Mouse (Mus musculus): ENCODE results near the gene Akap1. TPM values are rescaled to one million over a fixed set of nuclear protein-coding genes. Genes with fewer than 3 reads are reported as not detected.
"Not testable (repeated sequence)": the region's sequence is repeated elsewhere in the genome, so short reads cannot be mapped to it uniquely, and the experiment has no call there.

The Akap1 gene
- polyA plus RNA-seq, 1 experiment from 2014 or later: 19.1 TPM

DNA sequence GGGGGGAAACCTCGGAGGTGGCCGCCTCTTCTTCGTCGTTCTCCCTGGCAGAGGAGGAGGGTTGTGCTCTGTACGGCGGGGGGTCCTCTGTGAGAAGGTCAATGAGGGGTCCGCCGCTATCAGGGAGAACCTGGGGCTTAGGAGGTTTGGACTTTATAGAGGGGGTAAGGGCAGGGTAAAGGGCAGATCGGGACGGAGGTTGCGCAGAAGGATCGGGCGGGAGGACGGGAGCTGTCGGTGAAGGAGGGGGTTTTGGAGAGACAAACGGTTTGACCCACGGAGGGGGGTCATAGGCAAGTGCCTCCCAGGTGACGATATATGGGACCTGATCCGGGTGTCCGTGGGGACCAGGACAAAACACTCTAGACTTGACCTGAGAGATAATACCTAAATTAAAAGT is 30.8 kb upstream of the Akap1 start:
- not testable (repeated sequence) for H3K9me3 ChIP-seq (replicated peaks); H3K36me3 ChIP-seq; DNase-seq (ENCODE audit: low spot score); H3K4me1 ChIP-seq; H3K4me3 ChIP-seq; H3K27ac ChIP-seq (replicated peaks)
- WGBS: 42% methylated on average over 16 of the region's 20 CpGs
- H3K27me3 ChIP-seq (ENCODE audit: low read depth, poor library complexity, severe bottlenecking): peaks cover 18% of the 10 kb centered on the region

DNA sequence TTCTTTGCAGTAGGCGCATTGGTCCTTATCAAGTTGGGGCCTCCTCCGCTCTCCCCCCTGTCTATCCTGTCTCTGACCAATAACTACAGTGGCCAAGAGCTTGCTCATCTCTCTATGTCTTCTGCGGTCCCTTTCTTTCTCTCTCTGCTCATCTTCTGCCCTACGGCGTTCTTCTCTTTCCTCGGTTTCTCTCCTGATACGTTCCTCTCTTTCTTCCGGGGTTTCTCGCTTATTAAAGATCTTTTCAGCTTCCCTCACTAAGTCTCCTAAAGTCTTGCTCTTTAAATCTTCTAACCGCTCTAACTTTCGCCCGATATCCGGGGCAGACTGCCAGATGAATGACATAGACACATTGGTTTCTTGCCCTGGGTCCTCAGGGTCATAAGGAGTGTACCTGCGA is 29.9 kb upstream of the Akap1 start:
- not testable (repeated sequence) for H3K4me1 ChIP-seq; H3K36me3 ChIP-seq; DNase-seq (ENCODE audit: low spot score); H3K4me3 ChIP-seq; H3K27ac ChIP-seq (replicated peaks); H3K9me3 ChIP-seq (replicated peaks)
- 95% methylated on average over 12 of the region's 14 CpGs for WGBS
- peaks cover 18% of the 10 kb centered on the region for H3K27me3 ChIP-seq (ENCODE audit: low read depth, poor library complexity, severe bottlenecking)

DNA sequence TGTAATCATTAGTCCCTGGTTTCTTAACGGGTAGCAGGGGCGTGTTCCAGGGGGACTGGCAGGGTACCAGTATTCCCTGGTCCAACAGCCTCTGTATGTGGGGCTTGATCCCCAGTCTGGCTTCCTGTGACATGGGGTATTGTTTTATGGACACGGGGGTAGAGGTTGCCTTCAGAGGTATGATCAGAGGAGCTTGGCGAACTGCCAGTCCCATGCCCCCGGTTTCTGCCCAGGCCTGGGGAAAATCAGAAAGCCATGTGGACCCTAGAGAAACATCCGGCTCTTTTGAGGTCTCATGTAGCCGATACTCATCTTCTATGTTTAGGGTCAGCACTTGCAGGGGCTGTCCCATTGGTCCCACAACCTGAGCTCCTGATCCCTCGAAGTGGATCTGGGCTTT is 29.1 kb upstream of the Akap1 start:
- not testable (repeated sequence) for H3K36me3 ChIP-seq; H3K27ac ChIP-seq (replicated peaks); H3K4me1 ChIP-seq; H3K4me3 ChIP-seq; H3K9me3 ChIP-seq (replicated peaks); DNase-seq (ENCODE audit: low spot score)
- H3K27me3 ChIP-seq (ENCODE audit: low read depth, poor library complexity, severe bottlenecking): peaks cover 18% of the 10 kb centered on the region
- 94% methylated on average over 4 of the region's 8 CpGs for WGBS

DNA sequence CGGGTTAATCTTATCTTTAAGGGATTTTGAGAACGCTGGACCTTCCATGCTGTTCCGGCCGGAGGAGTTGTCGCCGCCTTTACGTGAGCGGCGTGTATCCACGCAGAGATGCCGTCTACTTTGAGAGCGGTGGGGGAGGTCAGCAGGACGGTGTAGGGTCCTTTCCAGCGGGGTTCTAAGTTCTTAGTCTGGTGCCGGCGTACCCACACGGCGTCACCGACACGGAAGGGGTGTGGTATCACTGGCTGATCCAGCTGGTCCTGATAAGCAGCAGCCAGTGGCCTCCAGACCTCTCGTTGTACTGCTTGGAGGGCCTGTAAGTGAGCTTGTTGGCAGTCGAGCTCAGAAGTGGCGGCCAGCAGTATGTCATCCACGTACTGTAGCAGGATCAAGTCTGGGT is 28.4 kb upstream of the Akap1 start:
- not testable (repeated sequence) for DNase-seq (ENCODE audit: low spot score); H3K27ac ChIP-seq (replicated peaks); H3K4me3 ChIP-seq; H3K36me3 ChIP-seq; H3K4me1 ChIP-seq; H3K9me3 ChIP-seq (replicated peaks)
- WGBS: 93% methylated on average over 23 of the region's 24 CpGs
- H3K27me3 ChIP-seq (ENCODE audit: low read depth, poor library complexity, severe bottlenecking): peaks cover 11% of the 10 kb centered on the region

DNA sequence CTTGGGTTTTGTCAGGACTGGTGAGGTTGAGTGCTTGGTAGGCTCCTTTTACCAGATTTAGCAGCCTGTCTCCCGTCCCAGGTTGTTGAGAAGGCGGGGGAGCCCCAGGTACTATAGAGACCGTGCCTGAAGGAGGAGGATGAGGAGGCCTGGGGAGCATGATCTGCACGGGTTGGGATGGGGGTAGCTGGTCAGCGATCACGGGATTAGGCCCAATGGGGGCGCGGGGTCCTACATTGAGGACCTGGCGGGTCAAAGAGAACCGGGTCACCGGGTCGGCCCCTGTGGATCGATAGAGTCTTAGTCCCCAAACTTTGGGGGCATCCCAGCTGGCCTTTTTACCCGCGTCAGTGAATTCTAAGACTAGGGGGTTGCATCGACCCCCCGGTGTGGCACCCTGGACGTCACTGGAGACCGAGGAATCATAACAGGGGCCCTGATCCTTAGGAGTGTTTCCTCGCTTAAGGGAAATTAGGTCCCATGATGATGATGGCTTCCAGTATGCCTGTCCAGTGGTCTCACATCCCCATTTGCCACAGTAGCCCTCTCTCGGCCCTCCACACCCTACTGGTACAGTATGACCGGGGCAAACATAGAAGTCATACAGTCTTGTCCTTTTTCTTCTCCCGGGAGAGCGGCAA is 27.7 kb upstream of the Akap1 start:
- WGBS: 95% methylated on average over 23 of the region's 24 CpGs
- not testable (repeated sequence) for H3K4me3 ChIP-seq; DNase-seq (ENCODE audit: low spot score)

DNA sequence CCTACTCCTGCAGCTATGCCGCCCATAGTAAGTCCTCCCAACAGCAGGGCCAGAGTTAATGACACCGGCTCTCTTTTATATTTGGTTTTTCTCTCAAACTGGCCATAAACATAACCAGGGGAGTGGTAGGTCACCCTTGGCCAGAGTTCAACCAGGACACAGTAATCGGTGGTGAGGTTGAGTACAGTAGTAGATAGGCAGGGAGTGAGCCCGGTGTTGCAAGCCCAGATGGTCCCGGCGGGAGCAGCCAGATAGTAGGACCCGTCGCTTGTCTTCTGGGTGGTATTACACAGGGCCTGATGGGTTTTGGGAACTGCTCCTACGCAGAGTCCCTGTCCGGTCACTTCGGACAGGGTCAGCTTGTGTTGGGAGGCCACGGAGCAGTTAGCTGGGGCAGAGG is 27.1 kb upstream of the Akap1 start:
- not testable (repeated sequence) for DNase-seq (ENCODE audit: low spot score); H3K9me3 ChIP-seq (replicated peaks); H3K36me3 ChIP-seq; H3K27me3 ChIP-seq (ENCODE audit: low read depth, poor library complexity, severe bottlenecking); H3K27ac ChIP-seq (replicated peaks); H3K4me1 ChIP-seq; H3K4me3 ChIP-seq
- 97% methylated on average over 11 of the region's 12 CpGs for WGBS

More for the DNA sequence above, 27.7 kb upstream of the Akap1 start:
- not testable (repeated sequence) for H3K9me3 ChIP-seq (replicated peaks); H3K4me1 ChIP-seq; H3K27me3 ChIP-seq (ENCODE audit: low read depth, poor library complexity, severe bottlenecking); H3K27ac ChIP-seq (replicated peaks); H3K36me3 ChIP-seq

DNA sequence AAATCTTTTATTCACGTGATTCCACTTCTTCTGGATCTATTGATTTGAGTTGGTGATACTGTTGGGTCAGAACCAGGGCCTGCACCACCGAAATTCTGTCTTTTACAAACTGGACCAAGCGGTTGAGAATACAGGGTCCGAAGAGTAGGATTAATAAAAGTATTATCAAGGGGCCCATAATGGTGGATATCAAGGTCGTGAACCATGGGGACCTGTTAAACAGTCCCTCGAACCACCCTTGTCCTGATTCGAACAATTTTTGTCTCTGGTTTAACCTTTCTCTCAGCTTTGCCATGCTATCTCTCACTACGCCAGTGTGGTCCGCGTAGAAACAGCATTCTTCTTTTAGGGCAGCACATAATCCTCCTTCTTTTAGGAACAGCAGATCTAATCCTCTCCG is 26.5 kb upstream of the Akap1 start:
- H3K4me1 ChIP-seq; H3K27me3 ChIP-seq (ENCODE audit: low read depth, poor library complexity, severe bottlenecking); DNase-seq (ENCODE audit: low spot score); H3K9me3 ChIP-seq (replicated peaks); H3K36me3 ChIP-seq; H3K4me3 ChIP-seq; H3K27ac ChIP-seq (replicated peaks): not testable (repeated sequence)
- WGBS: 91% methylated on average over 8 of the region's 11 CpGs

DNA sequence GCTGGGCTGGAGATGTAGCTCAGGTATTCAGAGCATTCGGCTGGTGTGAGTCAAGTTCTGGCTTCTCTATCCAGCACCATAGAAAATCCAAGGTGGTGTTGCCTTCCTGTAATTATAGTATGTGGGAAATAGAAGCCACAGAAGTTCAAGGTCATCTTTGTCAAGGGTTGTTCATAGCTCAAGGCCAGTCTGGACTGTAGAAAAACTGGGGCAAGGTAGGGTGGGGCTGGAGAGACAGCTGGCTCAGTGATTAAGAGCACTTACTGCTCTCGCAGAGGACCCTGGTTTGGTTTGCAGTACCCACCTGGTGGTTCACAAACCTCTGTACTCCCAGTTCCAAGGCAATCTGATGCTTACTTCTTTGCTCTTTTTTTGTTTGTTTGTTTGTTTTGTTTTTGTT is 24.6 kb upstream of the Akap1 start:
- DNase-seq (ENCODE audit: low spot score): no peak
- 90% methylated on average over 2 of the region's 2 CpGs for WGBS

DNA sequence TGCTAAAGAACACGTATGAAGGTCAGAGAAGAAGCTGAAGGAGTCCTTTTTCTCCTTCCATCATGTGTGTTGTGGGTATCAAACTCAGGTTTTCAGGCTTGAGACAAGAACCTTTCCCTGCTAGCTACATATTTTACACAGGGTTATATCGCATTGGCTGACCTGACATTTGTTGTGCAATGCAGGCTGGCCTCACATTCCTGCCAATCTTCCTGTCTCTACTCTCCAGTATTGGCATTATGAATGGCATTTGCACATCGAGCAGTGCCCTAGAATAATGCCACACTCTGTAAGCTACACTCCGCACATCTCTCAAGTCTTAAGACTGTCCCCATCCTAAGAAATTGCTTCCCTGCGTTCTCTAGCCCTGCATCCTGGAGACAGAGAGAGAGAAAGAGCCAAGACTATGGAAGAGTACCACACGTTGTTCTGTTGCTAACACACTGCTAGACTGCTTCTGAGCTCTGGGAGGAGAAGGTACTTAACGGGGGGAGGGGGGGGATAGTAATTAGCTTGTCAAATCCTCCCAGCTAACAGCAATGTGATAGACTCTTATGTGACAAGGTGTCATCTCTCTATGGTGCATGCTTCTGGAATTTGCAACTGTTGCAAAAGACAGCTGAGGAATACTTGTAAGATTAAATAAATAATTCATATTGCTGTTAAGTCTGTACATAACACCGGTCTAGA is 20.1 kb upstream of the Akap1 start:
- WGBS: 77% methylated on average over 8 of the region's 8 CpGs
- DNase-seq (ENCODE audit: low spot score): no peak
- Histone ChIP-seq H3K9me3 (replicated peaks) (no peaks in the 10 kb centered on the region), H3K27me3 (ENCODE audit: low read depth, poor library complexity, severe bottlenecking) (no peaks in the 10 kb centered on the region), H3K27ac (replicated peaks) (no peak overlapping the region), H3K36me3 (no peaks in the 10 kb centered on the region), H3K4me1 (no peaks in the 10 kb centered on the region), H3K4me3 (no peak overlapping the region)

More for the DNA sequence above, 24.6 kb upstream of the Akap1 start:
- H3K27ac ChIP-seq (replicated peaks): no peak overlapping the region
- no peak overlapping the region for H3K4me3 ChIP-seq
- H3K4me1 ChIP-seq: no peaks in the 10 kb centered on the region
- no peaks in the 10 kb centered on the region for H3K36me3 ChIP-seq
- no peaks in the 10 kb centered on the region for H3K9me3 ChIP-seq (replicated peaks)
- no peaks in the 10 kb centered on the region for H3K27me3 ChIP-seq (ENCODE audit: low read depth, poor library complexity, severe bottlenecking)

DNA sequence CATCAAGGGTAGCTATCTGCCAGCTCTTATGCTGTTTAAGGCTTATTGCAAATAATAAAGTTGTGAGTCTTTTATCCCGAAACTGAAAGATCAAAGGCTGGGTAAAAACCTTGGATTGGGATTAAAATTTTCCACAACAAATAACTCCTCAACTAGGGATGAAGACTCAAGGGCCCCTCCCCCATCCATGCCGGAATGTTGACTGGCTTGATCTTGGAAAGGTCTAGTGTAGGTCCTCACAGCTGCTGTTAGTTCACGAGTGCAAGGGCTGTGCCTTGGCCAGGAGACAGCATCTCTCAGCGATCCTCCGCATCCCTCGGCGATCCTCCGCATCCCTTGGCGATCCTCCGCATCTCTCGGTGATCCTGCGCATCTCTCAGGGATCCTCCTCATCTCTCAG is 13.6 kb upstream of the Akap1 start:
- Histone ChIP-seq H3K4me3 (no peak overlapping the region), H3K36me3 (no peaks in the 10 kb centered on the region), H3K27me3 (ENCODE audit: low read depth, poor library complexity, severe bottlenecking) (peaks cover 18% of the 10 kb centered on the region), H3K9me3 (replicated peaks) (no peaks in the 10 kb centered on the region), H3K27ac (replicated peaks) (no peak overlapping the region), H3K4me1 (peaks cover 10% of the 10 kb centered on the region)
- WGBS: 91% methylated on average over 12 of the region's 12 CpGs
- DNase-seq (ENCODE audit: low spot score): no peak

DNA sequence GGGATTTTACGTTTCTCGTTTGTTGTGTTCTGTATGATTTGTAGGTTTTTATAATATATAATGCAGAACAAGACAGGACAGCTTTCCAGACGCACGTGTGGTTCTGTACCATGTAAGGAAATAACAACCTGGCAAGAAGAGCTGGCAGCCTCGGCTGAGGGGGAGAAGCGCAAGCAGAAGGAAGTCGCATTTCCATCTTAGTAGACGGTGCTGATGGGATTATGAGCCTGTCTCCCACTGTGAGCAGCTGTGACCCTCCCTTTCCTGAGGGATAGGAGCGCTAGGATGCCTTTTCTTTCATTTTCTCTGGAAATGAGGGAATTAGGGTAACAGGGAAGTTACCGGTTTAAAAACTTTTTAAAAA is 9.3 kb upstream of the Akap1 start:
- Histone ChIP-seq H3K4me1 (peaks cover 11% of the 10 kb centered on the region), H3K9me3 (replicated peaks) (no peaks in the 10 kb centered on the region), H3K36me3 (no peaks in the 10 kb centered on the region), H3K27me3 (ENCODE audit: low read depth, poor library complexity, severe bottlenecking) (peaks cover 46% of the 10 kb centered on the region), H3K27ac (replicated peaks) (no peak overlapping the region), H3K4me3 (peak overlapping the region; percentile 52)
- DNase-seq (ENCODE audit: low spot score): no peak
- WGBS: 3% methylated on average over 10 of the region's 10 CpGs

DNA sequence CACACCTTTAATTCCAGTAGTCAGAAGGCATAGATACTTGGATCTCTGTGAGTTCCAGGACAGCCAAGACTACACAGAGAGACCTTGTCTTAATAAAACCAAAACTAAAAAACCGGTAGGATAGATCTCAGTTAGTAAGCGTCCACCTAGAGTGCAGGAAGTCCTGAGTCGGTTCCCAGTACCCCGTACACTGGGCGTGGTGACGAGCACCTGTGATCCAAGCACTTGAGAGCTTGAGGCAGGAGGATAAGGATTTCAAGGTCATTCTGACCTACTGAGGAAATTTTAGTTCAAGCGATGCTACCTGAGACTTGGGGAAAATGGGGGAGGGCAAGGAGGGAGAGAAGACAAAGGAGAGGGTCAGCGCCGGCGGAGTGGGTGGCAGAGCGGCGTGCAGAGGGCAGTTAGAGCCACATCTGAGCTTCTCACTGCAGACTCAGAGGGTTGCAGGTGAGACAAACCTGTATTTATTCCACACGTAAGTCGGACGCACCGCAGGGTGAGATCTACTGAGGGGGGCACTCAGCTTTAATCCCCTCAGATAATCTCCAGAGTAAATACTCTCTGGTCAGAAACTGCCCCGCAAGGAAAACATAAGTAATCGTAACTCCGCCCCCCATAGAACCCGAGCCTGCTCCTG is 8.8 kb upstream of the Akap1 start:
- H3K27me3 ChIP-seq (ENCODE audit: low read depth, poor library complexity, severe bottlenecking): peaks cover 46% of the 10 kb centered on the region
- no peak for DNase-seq (ENCODE audit: low spot score)
- H3K27ac ChIP-seq (replicated peaks): 0 out of 2 replicates have a peak overlapping the region, but pooled peaks have one; percentile 13
- 4% methylated on average over 20 of the region's 20 CpGs for WGBS
- peak overlapping the region; percentile 52 for H3K4me3 ChIP-seq
- no peaks in the 10 kb centered on the region for H3K9me3 ChIP-seq (replicated peaks)
- H3K36me3 ChIP-seq: no peaks in the 10 kb centered on the region
- H3K4me1 ChIP-seq: peaks cover 11% of the 10 kb centered on the region

DNA sequence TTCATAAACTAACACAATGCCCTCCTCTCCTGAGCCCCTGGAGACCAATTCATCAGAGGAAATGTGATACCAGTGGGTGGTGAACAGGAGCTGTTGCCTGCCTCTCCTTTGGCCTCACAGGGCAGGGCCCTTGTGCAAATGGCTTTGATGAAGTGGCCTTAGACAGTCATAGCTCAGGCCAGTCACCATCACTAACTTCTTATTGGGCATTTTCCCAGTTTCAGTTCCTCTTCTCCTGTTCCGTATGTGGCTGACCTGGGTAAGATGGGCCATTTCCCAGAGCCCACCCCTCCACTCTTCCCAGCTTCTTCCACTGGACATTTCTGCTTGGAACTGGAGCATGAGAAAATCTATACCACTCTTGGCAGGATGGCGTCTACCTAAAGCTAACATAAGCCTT is 5.1 kb upstream of the Akap1 start:
- 83% methylated on average over 2 of the region's 2 CpGs for WGBS
- peaks cover 18% of the 10 kb centered on the region for H3K4me1 ChIP-seq
- H3K36me3 ChIP-seq: no peaks in the 10 kb centered on the region
- H3K27me3 ChIP-seq (ENCODE audit: low read depth, poor library complexity, severe bottlenecking): peaks cover 43% of the 10 kb centered on the region
- H3K27ac ChIP-seq (replicated peaks): no peak overlapping the region
- no peaks in the 10 kb centered on the region for H3K9me3 ChIP-seq (replicated peaks)
- no peak overlapping the region for H3K4me3 ChIP-seq
- no peak for DNase-seq (ENCODE audit: low spot score)
